Mouse (Mus musculus) erythroid progenitor cell, adult 5-6 weeks (primary cell): ENCODE measurements around the gene Sytl3. TPM values are rescaled to one million over a fixed set of nuclear protein-coding genes. Genes with fewer than 3 reads are reported as not detected.

ENCODE experiments used
- ATAC-seq: replicated peaks from 2 replicates; pipeline ENCODE4 v1.8.0; 2016; ENCODE audit warnings: moderate number of reproducible peaks, mild to moderate bottlenecking, moderate TSS enrichment, inconsistent platforms; ENCODE audit not compliant: poor library complexity, low FRiP score, severe bottlenecking
- total RNA-seq, 2 experiments: library from RNA; stranded (forward) in 1 of 2; stranded (reverse) in 1 of 2; fragments of 150-400 nt in 1 of 2; fragments of 186-747, 209-891 nt in 1 of 2; gene quantifications; 2 replicates each; pipeline versions ENCODE4 v1.2.3 to v1.2.4; 2015 to 2017; ENCODE audit warnings: low replicate concordance in 2 of 2

Gene Sytl3
- total RNA-seq, 2 experiments from 2014 or later, result 0.61 TPM; not detected in 1

- no peak for ATAC-seq
Observed at GRCm38 (mm10) chr17:6731132-6731531, 72.2 kb downstream of the Sytl3 start.

GRCm38 (mm10) chr17:6731634-6732033 lies 72.7 kb downstream of the Sytl3 start:
- ATAC-seq, result no peak

DNA sequence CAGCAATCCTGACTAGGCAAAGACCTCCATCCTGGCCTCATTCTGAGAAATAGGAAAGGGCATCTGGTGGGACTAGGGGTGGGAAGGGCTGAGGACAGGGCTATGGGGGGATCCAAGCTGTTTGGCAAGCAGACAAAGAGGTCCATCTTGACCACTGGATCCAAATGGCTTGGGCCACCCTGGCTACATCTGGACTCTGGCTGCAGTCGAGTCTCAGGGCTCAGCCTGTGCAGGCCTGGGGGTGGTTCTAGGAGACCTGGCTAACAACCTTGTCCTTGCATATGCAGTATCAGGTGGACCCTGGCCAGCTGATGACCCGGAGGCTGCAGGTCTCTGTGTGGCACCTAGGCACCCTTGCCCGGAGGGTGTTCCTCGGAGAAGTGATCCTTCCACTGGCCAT lies 73.8 kb downstream of the Sytl3 start:
- no peak for ATAC-seq

- no peak for ATAC-seq
Observed at GRCm38 (mm10) chr17:6733322-6733875, 74.5 kb downstream of the Sytl3 start.

GRCm38 (mm10) chr17:6734746-6735441 lies 76.0 kb downstream of the Sytl3 start:
- no peak for ATAC-seq

GRCm38 (mm10) chr17:6736306-6737272 lies 77.7 kb downstream of the Sytl3 start:
- no peak for ATAC-seq

DNA sequence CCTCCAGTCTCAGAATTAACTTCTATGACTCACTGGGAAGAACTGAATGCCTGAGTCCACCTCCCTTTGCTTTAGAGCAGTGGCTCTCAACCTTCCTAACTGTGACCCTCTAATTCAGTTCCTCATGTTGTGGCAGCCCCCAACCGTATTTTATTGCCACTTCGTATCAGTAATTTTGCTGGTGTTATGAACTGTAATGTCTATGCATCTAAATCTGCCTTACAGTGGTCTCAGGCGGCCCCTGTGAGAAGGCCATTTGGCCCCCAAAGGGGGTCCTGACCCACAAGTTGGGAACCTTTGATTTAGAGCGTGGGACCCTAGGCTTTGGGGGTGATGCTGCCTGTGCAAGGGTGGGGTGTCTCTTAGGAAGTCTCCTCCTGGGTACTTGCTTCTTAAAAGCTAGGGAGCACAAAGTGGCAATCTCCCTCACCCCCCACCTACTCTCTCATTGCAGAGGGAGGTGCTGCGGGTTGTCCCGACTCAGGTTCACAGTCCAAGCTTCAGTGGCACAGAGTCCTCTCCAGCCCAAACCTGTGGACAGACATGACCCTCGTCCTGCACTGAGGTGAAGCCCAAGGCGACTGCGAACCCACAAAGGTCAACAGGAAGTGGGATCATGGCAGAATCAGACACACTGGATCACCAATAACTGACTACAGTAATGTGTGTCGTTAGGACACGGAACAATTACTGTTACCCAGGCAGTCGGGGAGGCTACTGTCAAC lies 78.5 kb downstream of the Sytl3 start:
- no peak for ATAC-seq

DNA sequence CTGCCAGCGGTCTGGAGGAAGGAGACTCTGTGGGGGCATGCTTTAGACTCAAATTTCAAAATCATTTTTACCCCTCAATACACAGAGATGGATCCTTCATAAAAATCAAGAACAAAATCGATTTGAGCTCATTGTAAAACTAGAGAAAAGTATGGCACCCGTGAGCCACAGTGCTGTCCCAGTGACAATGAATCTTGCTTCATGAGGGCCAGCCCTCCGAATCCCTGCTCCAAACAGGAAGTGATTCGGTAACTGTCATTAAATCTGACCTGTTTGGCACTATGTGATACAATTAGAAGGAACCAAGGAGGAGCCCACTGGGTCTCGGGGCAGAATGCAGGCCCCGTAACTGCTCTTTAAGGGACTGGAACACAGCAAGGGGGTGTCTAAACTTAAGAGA lies 79.9 kb downstream of the Sytl3 start:
- ATAC-seq, result no peak

GRCm38 (mm10) chr17:6739266-6739665 lies 80.4 kb downstream of the Sytl3 start:
- no peak for ATAC-seq

GRCm38 (mm10) chr17:6739756-6740155 lies 80.9 kb downstream of the Sytl3 start:
- ATAC-seq, result no peak

DNA sequence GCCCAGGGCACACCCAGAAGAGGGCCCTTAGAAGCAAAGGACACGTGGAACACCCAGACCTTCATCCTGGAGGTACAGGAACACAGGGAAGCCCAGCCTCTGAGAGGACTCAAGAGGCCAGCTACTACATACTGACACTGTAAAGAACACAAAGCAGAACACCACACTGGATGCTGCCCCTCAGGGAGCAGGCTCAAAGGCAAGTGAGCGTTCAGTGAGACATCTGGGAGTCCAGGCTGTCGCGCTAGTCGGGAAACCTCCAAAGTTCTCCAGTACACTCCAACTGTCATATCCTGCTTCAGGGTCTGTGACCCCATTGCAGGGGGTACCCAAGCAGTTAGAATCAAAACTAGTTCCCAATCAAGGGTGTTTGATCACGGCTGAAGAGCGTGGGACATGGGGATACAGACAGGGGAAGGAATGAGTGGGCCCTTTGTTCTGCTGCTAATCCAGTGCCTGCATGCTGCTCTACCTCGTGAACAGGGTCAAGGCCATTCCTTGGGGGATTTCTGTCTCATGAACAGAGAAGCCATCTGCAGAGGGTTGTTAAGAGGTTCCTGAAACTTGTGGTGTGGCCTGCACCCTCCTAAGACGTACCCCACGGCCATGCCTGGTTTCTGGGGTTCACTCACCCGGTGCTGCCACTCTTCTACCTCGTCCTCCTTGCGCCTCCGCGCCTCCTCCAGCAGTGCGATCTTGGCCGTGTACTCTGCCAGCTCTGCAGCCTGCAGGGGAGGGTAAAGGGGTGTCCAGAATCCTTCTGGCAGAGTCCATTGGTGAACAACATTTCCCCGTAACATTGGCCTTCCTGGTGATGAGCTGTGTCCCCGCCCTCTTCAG lies 81.7 kb downstream of the Sytl3 start:
- ATAC-seq, result no peak

DNA sequence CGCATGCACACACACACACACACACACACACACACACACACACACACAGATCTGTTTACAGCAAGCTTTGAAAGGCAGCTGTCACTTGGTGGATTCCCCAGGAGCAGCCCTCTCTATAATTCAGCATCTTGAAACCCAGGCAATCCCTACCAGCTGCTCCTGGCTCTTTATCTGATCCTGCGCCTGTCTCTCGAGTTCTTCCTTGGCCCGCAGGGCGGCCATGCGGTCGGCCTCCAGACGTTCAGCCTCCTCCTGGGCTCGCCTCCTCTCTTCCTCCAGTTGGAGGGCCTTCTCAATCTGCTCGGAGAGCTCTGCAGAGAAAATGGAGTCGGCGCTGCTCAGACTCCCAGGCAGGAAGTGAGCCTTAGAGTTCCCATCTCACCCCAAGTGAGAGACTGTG lies 82.4 kb downstream of the Sytl3 start:
- no peak for ATAC-seq

- no peak for ATAC-seq
Observed at GRCm38 (mm10) chr17:6742083-6743038, 83.5 kb downstream of the Sytl3 start.

DNA sequence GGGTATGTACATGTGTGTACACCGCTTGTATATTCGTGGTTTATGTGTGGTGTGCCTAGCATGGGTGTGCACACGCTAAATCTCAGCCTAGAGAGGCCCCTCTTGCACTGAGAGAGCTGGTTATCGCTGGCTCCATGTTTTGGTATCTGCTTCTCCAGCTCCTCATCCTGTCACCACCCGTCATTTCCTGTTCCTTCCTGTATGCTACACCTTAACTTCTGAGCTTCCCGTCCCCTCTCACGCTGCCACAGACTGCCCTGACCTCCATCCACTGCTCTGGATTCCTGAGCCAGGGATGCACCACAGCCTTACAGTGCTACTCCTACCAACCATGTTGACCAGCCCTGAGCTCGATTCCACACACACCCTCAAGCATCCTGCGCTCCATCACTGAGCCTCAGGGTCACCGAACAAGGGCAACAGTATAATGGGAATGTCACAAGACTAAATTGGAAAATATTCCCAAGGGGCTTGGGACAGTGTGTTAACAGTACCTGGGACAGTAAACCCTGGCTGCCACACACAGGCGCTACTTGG lies 84.2 kb downstream of the Sytl3 start:
- no peak for ATAC-seq

GRCm38 (mm10) chr17:6743787-6744239 lies 84.9 kb downstream of the Sytl3 start:
- ATAC-seq, result no peak

GRCm38 (mm10) chr17:6744366-6744765 lies 85.5 kb downstream of the Sytl3 start:
- ATAC-seq, result no peak

GRCm38 (mm10) chr17:6744871-6745270 lies 86.0 kb downstream of the Sytl3 start:
- no peak for ATAC-seq

GRCm38 (mm10) chr17:6745503-6745902 lies 86.6 kb downstream of the Sytl3 start:
- ATAC-seq, result no peak
